In the genomic region with DNA sequence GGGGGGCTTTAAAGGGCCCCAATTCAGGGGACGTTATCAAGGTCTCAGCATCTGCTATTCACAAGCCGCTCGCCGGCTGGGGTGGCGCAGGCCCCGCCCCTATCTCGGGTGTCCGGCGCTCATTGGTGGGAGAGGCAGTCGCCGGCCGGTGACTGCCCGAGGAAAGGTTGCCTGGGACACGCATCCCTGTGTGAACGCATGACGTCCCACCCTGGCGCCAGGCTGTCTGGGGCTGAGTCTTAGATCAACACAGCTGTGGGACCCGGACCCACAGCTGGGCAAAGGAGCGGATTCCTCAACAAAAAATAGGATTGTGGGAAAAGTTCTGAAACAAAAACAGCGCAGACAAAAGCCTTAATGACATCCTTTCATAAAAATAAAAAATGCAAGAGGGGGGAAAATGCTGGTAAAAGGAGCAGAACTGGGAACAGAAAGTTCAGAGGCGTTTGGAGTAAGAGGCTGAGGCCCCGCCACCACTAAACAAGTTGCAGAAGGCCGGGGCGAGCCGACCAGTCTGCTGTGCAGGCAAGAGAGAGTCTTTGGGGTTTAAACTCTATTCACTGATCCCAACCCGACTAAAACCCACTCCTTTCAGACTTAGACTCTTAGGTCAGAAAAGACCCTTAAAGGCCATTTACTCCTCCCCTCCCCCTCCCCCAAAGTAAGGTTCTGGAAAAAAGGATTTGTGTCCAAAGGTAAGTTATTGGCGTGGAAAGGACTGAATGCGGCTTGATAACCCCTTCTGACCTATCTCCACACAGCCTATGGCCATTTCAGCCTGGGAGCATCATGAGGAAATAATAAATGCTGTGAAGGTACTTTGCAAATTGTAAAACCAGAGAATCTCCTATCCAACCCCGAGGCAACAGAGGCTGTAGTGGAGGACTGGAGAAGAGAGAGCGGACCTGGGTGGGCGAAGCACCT, we compare ENCODE assay signal across 8 mouse cellular contexts. TPM values are rescaled to one million over a fixed set of nuclear protein-coding genes. Genes with fewer than 3 reads are reported as not detected.
DNase-seq lines count a peak whose midpoint lies in the region; ATAC-seq lines count a peak whose summit lies in the region.

No protein-coding gene starts in this region.

- ATAC-seq in hindbrain, embryonic 14.5 days (ENCODE audit: low FRiP score) = peak; percentile 86
- ATAC-seq in megakaryocyte, adult 5-6 weeks (ENCODE audit: poor library complexity, severe bottlenecking) = peak; percentile 61

- H3K27me3 ChIP-seq in hindbrain, embryonic 14.5 days (ENCODE audit: control insufficient read depth, insufficient read depth, low read length) = peaks cover 10% of the 10 kb centered on the region

- peak overlapping the region; percentile 49 for H3K4me2 ChIP-seq in hindbrain, embryonic 14.5 days (replicated peaks)

- peak; percentile 96 for DNase-seq in NIH3T3 (ENCODE audit: low read depth)
- peak; percentile 80 to 81 for DNase-seq in cerebellum, postnatal 14 days
- peak; percentile 57 to 60 for DNase-seq in frontal cortex, postnatal 25 days (ENCODE audit: low spot score in 2 of 2)
- peak; percentile 85 for DNase-seq in hindbrain, embryonic 14.5 days (ENCODE audit: low spot score)
- DNase-seq in left cerebral cortex, adult 18-20 months (ENCODE audit: low spot score in 2 of 2) = peak; percentile 73 to 77
- DNase-seq in right cerebral cortex, postnatal 14 days = peak; percentile 75
- DNase-seq in yolk sac, embryonic 10.5 days (ENCODE audit: low spot score) = peak; percentile 94

- peak overlapping the region; percentile 4; the same call in 1 of the 2 replicates for H3K9ac ChIP-seq in hindbrain, embryonic 14.5 days

- peak overlapping the region; percentile 90 for H3K27ac ChIP-seq in hindbrain, embryonic 14.5 days

- H3K36me3 ChIP-seq in hindbrain, embryonic 14.5 days (replicated peaks; ENCODE audit: control insufficient read depth, insufficient read depth) = no peaks in the 10 kb centered on the region

- 5% methylated on average over 31 of the region's 31 CpGs for WGBS in hindbrain, embryonic 14.5 days

- H3K4me3 ChIP-seq in hindbrain, embryonic 14.5 days (replicated peaks; ENCODE audit: low read length) = peak overlapping the region; percentile 18

- H3K9me3 ChIP-seq in hindbrain, embryonic 14.5 days (ENCODE audit: control insufficient read depth, low read length) = no peaks in the 10 kb centered on the region

- peaks cover 41% of the 10 kb centered on the region for H3K4me1 ChIP-seq in hindbrain, embryonic 14.5 days (replicated peaks; ENCODE audit: control insufficient read depth, insufficient read depth, low read length)

RNA-seq across cellular contexts. Expression of a gene that starts 2.7 kb away (rescaled TPM):
- polyA plus RNA-seq in hindbrain, embryonic 14.5 days (2014; fragmentation: Nextera tagmentation; extraction: Ambion mirVana) = 194 and 206 TPM in 2 replicates
- total RNA-seq in left cerebral cortex, adult 18-20 months (2021) = 10 to 100 TPM; 34.9 to 43.2 TPM
- total RNA-seq in megakaryocyte, adult 5-6 weeks (2015) = 1.9 and 2.0 TPM in 2 replicates
- total RNA-seq in megakaryocyte, adult 5-6 weeks (2017) = 0.77 and 1.8 TPM in 2 replicates

RNA-seq across cellular contexts. Expression of a gene that starts 31.6 kb away (rescaled TPM):
- polyA plus RNA-seq in hindbrain, embryonic 14.5 days (2014; fragmentation: Nextera tagmentation; extraction: Ambion mirVana) = 1.2 and 1.3 TPM in 2 replicates
- total RNA-seq in left cerebral cortex, adult 18-20 months (2021) = under 1 TPM; 0.30 to 0.40 TPM
- total RNA-seq in megakaryocyte, adult 5-6 weeks (2015) = 78.1 and 107 TPM in 2 replicates
- total RNA-seq in megakaryocyte, adult 5-6 weeks (2017) = 59.4 and 63.6 TPM in 2 replicates

Comparison
In these comparisons a context has a peak if more than half of its experiments do, and no peak if none do; other contexts are left out.
1. Peak in every context shown above with its lines: DNase-seq, ATAC-seq, H3K4me3 ChIP-seq and H3K27ac ChIP-seq.
2. RNA of a gene that starts 2.7 kb away (total RNA-seq): 34.9 to 43.2 TPM in left cerebral cortex, adult 18-20 months; 0.77 to 2.0 TPM in megakaryocyte, adult 5-6 weeks; every median in the first group is over 10 times any median in the second.
3. RNA of a gene that starts 31.6 kb away (total RNA-seq): 59.4 to 107 TPM in megakaryocyte, adult 5-6 weeks; 0.30 to 0.40 TPM in left cerebral cortex, adult 18-20 months; every median in the first group is over 10 times any median in the second.